Mouse (Mus musculus): ENCODE measurements around the gene Sh3pxd2a.

GRCm38 (mm10) chr19:47338396-47339164, 125.6 kb downstream of the Sh3pxd2a start:
- TF ChIP-seq CTCF (IDR thresholded peaks at IDR 0.05; ENCODE audit: low read depth, low read length) (no peak), EP300 (IDR thresholded peaks at IDR 0.05; ENCODE audit: insufficient read depth, low read depth, low read length) (no peak), POLR2A (IDR thresholded peaks at IDR 0.05; ENCODE audit: insufficient read depth, low read length) (no peak)
